Mouse (Mus musculus) megakaryocyte, embryonic 14.5 days (primary cell): ENCODE data around the gene Igsf11.

Source experiments
- FLI1 ChIP-seq: IDR thresholded peaks from 2 replicates; pipeline ENCODE4 v1.6.1; 2012; ENCODE audit warnings: low read length, inconsistent platforms, mixed read lengths
- GATA1 ChIP-seq: IDR thresholded peaks from 3 replicates; pipeline ENCODE4 v1.6.1; 2012; ENCODE audit warnings: mixed read lengths, low read length, inconsistent platforms, borderline replicate concordance

DNA sequence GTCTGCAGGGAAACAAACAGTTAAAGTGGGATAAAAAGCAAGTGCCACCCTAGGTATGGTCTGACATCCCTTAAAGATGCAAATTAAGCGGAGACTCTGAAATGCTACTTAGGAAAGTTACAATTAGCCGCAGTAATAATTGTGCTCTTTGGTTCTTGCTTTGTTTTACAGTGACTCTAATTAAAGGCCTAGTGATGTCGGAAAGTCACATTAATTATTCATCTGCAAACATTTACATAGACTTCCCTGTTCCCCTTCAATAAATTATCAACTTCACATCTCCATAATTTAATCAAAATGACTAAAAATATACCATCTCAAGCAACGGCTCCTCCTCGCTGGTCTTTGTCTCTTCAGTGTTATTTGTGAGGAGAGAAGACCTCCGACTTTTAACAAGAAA lies 31.9 kb upstream of the Igsf11 start:
- TF ChIP-seq GATA1 (no peak), FLI1 (no peak)
